Mouse (Mus musculus): ENCODE results near the gene Enkur. TPM values are rescaled to one million over a fixed set of nuclear protein-coding genes. Genes with fewer than 3 reads are reported as not detected.
"Not testable (repeated sequence)": the region's sequence is repeated elsewhere in the genome, so short reads cannot be mapped to it uniquely, and the experiment has no call there.

Enkur gene
- total RNA-seq (2021), result 1 to 10 TPM; 4.9 to 6.9 TPM
- long read RNA-seq, partial matches to known transcripts, result 0 of 4 reads
- long read RNA-seq, other reads (novel, unspliced or antisense), result 0 of 4 reads

DNA sequence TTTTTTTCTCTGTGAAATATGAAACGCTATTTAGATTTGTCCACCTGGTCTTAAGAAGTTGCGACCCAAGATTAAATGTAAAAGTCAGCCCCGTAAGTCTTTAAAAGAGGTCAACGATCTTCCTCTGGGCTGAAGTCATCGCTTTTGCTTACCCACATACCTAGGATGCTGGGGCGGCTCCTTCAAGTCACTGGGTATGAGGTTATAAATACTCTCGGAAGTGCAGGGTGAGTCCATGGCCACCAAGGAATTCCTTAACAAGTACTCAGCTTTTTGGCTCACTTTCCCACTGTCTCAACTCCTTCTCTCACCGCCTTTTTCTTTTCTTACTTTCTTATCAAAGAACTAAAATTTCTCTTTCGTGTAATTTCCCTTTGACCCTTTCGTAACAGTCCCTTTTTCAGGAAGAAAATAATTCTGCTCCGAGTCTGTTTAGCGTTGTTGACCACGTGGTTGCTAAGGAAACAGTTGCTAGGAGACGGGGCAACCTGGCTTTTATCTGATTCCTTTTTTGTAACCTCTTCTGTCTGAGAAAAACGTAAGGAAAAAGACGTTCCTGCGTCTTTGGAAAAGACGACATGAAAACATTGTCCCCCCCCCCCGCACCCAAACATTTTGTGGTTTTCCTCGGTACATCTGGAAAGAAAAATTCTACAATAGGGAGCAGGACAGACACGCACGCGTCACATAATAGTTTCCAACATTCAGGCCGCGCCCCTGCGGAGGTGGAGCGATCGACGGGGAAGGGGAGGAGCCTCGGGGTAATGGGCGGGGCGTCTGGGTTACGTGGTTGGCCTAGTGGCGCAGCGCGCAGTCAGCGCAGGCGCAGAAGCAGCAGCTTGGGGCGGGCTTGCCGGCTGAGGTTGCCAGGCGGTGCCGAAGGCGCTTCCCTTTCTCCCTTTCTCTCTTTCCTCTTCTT is at the start of gene Enkur, which contains the start of gene Thnsl1:
Enkur (minus strand) TSS at position 454 of the 919 bp plus-strand sequence.
Thnsl1 (plus strand) TSS at position 813 of the 919 bp plus-strand sequence.
- DNase-seq (ENCODE audit: low spot score in 2 of 2), result peak; percentile 99

DNA sequence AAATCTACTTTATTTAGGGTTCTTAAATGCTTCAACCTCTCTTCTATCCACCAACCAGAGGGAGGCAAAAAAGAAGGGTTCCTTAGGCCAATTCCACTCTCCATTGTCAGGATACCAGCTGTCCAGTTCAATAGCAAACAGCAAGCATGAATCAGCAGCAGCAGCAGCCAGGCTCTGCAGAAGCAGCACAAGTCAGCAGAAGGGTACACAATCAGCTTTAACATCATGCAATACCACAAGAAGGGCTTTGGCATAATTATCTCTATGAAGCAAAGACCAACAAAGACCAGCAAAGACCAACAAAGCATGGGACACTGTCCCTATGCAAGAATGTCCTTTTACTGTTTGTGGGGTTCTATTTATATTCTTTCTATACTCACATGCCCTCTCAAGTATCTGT is 49.1 kb upstream of the Enkur start:
- no peak for DNase-seq (ENCODE audit: low spot score in 2 of 2)

DNA sequence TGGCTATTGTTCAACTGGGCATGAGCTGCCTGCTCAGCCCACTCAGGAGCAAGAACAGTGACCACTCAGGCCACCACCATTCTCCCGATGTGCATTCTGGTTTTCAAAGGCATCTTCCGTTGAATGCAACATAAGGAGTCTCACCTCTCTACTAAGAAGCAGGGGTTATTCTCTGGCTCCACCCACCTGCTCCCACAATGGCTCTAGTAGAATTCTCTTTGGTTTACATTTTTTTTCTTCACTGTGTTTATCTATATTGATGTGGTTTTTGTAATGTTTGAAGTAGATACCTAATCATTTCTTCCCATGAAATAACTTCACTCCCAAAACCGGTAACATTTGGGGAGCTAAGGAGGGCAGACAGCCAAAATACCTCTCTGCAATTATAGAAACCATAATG is 48.5 kb upstream of the Enkur start:
- DNase-seq (ENCODE audit: low spot score in 2 of 2), result no peak

DNA sequence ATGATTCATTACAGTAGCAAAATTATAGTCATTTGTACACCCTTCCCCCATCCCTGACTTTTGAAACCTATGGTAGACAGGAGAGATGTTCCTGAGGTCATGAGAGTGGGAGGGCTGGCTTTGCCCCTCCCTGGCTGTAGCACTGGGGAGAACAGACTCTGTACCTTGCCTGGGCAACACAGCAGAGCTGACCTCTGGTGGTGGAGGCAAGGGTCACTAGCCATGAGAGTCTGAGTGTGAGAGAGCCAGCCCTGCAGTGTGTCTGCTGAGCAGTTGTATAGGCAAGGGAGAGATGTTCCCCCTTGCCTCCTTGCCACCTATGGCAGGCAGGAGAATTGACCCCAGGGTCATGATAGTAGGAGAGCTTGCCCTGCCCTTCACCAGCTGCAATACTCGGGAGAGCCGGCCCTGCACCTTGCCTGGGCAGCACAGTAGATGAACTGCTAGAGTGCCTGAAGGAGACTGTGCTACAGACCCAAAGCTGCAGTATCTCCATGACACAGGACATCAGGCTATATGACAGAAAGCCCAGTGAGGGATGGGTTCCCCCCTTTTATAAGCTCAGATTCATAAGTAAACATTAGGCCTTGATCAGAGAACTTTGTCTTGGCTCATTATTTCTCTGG is 40.4 kb upstream of the Enkur start:
- DNase-seq (ENCODE audit: low spot score in 2 of 2), result no peak

DNA sequence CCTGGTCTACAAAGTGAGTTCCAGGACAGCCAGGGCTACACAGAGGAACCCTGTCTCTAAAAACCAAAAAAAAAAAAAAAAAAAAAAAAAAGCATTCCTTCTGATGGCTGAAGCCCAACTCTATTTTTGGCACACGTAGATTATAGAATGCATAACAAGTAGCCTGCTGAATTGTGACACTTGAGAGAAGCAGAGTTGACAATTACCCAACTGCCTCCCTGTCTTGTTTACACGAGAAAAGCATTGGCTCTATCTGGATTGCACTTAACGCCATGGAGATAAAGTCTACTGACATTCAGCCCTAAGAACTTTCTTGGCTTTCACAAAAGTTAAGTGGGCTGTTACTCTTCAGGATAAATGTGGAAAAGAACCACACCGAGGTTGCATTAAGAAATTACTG is 39.8 kb upstream of the Enkur start:
- no peak for DNase-seq (ENCODE audit: low spot score in 2 of 2)

DNA sequence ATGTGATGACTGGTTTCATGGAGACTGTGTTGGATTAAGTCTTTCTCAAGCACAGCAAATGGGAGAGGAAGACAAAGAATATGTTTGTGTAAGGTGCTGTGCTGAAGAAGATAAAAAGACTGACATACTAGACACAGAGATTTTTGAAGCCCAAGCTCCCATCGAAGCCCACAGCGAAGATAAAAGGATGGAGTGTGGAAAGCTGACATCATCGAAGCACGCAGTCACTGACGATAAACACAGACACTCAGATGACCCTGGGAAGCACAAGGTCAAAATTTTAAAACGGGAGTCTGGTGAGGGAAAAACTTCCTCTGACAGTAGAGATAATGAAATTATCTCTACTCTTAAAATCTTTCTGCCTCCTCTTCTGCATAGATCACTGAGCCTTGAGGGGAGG is 38.9 kb upstream of the Enkur start:
- DNase-seq (ENCODE audit: low spot score in 2 of 2), result not testable (repeated sequence)

DNA sequence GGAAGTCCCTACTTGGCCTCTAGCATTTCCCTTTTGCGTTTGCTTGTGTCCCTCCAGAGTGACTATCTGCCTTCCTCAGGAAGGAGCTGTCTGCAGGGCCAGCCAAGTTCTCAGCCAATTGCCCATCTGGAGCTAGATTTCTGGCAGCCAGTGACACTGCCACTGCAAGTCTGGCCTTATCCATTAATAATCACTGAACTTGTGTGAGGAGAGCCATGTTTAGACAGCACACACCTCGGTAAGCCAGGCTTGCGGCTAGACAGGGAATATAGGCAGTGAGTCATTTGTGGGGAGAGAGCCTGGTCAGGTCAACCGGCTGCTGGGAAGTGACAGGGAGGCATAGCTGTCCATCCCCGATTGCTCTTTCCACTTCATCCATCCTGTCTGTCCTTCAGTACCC is 31.7 kb upstream of the Enkur start:
- no peak for DNase-seq (ENCODE audit: low spot score in 2 of 2)

DNA sequence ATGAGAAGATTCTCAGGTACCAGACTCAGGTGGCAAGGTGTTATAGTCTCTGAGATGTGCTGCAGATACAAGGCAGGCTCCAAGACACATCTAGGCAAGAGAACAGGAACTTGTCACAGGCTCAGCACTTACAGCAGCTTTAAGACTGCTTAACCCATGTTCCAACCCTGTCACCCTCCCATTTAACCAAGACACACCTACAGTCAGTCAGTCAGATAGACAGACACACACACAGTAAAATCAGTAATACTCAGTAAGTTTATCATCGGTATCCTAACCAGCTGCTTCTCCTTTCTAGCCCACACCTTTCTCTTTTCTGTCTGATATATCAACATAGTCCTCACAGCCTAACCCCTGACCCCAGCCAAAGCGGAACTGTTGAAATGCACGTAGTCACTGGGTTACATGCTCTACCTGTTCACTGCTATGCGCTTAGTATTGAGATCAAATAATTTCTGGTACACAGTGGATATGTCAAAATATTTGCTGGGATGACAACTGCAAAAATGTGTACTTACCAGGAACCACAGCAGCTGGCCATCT is 30.8 kb upstream of the Enkur start:
- no peak for DNase-seq (ENCODE audit: low spot score in 2 of 2)

DNA sequence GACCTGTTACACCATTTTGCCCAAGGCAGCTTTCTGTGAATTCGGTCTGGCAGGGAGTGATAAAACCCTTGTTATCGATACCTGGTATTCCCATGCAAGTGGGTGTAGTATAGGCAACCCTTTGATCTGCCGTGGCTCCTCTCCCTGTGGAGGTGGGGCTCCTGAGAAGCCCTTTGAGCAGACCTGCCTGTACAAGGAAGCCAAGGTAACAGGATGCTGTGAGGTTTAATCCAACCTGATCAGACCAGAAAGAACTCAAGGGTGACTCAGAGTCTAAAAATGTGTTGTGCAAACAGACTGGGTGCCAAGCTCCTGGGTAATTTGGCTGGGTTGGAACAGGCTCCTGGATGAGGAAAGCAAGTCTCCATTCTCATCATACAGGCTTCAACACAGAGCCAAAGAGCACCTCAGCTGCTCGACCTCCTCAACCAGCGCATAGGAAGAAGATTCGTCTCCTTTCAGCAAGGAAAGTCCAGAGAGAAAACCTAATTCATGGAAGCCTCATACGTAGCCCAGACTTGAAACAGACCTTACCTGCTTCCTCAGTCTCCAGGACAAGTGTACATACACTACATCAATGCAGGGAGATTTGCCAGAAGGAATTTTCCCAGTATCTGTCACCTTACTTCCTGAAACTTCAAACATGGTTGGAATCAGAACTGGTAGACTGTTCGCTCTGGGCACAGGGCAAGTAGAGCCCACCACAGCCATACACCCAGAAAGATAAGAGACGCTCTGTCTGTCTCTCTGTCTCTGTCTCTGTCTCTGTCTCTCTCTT is 29.9 kb upstream of the Enkur start:
- no peak for DNase-seq (ENCODE audit: low spot score in 2 of 2)

DNA sequence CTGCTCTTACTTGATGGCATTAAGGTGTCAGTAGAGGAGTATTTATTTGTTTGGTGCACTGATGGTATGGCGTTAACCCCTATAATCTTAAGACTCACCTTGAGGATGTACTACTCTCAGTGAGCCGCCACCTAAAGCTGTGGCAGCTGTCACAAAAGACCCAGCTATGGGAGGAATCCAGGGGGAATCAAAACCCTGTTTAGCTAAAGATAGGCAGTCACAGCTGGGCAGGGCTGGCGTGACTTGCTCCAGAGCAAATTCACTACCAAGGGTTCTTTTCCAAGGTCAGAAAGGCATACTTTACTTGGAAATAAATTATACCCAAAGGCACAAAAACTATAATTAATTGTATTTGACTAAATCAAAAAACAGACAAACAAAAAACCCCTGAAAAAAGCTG is 26.0 kb upstream of the Enkur start:
- DNase-seq (ENCODE audit: low spot score in 2 of 2), result no peak

DNA sequence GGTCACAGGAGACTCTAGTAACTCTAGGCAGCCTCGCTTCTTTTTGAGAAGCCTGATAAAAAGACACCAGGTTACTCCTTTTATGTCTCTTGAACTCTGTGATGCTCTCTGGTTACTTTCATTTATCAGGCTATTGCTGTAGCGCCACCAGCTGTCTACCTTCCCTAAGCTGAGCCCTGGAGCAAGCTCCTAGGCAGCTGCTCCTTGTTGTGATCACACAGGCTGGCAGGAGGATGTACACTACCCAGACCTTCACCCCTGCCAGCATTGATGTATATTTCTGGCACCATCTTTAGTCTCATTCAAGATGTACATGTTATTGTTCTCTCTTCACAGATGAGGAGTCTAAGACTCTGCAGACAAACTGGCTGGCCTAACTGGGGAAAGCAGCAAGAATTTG is 25.1 kb upstream of the Enkur start:
- no peak for DNase-seq (ENCODE audit: low spot score in 2 of 2)

DNA sequence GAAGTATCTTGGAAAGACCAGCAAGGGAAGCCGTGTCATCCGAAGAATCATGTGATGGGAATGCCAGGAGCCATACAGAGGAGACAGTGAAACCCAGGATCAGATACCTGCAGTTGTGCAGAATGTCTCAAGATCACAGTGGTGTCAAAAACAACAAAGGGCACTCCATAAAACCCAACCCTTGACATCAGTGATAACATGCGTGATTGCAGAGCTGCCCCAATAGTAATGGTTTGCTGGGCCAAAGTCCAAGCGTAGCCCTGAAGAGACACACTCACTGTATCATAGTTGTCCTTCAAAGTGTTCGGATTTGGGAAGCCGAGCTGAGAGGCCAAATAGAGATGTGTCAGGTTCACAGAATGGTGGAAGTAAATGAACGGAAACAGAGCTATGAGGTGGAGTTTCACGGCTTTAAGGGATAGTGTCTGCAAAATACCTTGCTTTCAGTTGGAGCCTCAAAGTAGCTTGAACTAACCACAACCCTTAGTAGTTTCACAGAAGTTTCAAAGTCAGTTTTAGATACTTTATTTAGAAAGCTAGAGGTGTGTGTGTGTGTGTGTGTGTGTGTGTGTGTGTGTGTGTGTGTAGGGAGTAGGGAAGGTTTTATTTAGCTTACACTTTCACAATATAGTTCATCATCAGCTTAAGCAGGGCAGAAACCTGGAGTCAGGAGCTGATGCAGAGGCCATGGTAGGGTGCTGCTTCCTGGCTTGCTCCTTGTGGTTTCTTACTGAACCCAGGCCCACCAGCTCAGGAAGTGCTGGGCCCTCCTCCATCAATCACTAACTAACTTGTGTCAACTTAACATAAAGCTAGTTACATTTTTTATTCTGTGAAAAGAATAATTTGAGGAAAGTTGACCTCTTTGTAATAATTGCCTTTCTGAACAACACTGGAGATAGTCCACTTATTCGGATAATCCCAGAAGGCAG is 17.6 kb upstream of the Enkur start:
- DNase-seq (ENCODE audit: low spot score in 2 of 2), result no peak

DNA sequence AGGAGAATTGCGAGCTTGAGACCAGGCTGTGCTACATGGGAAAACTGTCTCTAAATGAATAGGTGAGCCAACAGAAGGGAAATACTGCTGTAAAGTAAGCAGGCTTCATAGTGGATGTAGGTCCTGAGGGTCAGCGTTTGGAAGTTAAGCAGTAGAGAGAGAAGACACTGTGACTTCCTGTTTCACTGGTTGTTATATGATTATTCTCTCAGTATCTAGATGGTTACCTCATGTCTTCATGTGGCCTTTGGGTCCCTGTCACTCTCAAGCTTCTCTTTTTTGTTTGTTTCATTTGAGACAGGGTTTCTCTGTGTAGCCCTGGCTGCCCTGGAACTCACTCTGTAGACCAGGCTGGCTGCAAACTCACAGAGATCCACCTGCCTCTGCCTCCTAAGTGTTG is 10.1 kb upstream of the Enkur start:
- no peak for DNase-seq (ENCODE audit: low spot score in 2 of 2)

DNA sequence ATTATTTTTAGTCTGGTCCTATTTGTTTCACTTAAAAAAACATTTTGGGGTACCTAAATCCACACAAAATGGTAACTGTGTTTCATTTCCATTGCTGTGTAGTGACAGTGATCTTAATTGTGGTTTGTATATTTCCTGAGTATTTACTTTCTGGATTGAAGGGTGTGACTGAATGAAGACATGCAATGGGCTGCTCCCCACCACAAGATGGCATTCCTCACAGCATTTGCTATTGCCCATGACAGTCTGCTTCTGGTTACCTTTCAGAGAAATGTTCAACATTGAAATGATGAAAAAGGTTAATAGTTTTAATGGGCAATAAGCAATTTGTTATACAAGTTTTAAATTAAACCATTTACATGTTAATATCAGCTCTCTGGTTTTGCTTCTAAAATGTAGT is 9.2 kb upstream of the Enkur start:
- no peak for DNase-seq (ENCODE audit: low spot score in 2 of 2)

DNA sequence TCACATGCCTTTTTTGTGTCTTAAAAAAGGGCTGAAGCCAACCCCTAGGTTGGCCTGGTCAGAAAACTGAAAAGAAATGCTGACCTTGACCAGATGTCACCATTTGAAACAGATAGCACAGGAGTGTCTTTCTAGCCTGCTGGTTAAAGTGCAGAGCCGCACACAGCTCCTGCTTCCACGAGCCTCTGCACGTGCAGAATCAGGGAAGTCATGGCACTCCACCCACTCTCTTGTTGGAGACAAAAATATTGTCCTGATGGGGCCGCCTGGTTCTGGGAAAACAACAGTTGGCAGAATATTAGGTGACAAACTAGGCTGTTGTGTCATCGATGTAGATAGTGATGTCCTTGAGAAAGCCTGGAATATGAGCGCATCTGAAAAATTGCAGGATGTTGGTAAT is 6.2 kb upstream of the Enkur start:
- no peak for DNase-seq (ENCODE audit: low spot score in 2 of 2)

DNA sequence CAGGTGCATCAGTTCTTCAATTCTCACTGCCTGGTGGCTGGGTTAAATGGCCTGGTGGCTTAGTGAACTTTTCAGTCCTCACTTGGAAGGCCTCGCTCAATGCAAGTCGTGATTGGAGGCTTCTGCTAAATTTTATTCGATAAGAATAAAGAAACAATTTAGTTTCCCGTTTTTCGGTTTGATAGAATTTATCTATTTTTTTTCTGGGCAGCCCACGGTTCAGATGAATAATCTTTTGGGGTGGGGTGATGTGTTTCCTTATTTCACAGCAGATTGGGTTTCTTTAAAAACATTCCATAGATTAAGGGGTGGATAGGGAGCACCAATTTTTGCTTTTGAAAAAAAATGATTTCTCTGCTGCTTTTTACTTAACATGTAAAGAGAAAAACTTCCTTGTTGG is 1.1 kb upstream of the Enkur start:
- DNase-seq (ENCODE audit: low spot score in 2 of 2), result no peak

DNA sequence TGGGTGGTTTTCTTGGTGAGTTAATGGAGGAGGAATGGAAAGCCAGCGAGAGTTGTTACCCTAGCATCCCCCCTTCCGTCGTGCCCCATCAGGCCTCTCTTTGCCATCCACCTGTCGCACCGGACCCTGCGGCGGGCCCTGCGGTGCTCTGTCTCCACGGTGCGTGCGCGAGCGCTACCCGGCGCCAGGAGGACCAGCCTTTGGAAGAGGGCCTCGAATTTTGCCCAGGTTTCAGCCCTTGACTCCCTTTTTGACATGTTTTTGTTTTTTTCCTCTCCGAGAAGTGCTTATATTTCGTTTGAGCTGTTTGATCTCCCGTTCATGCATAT is 630 bp upstream of the Enkur start:
- no peak for DNase-seq (ENCODE audit: low spot score in 2 of 2)

DNA sequence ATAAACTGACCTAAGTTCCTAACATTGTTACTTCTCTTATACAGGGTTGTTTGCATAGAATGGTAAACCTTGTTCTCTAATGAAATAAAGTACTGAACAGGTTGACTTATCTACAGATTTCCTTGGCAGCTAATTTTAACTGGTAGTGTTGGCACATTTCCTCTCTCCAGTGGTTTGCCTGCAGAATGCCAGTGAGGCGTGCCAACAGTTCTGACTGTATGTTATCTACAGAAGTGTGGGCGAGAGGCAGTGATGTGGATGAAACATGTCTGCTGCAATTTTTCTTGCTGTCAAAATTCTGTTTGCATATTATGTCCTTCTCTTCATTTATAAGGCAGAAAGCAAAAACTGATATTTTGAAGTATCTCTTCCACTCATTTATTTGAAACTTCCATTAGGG is 2.4 kb downstream of the Enkur start:
- no peak for DNase-seq (ENCODE audit: low spot score in 2 of 2)

DNA sequence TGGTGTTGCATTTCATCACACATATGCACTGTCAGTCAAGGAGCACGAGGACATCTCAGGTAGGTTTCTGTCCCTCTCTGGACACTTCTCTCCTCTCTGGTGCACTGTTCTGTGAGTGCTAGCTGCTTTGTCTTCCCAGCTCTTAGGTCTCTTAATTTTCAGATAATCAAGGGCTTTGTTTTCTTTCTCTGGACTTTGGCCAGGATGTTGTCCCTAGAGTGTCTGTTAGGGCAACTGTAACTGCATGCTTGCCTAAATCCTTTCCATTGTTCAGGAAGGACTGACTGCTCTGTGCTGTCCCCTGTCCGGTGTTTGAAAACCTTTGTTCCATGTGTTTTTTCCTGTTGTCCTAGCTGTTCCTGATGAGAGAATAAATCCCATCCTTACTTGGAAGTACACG is 6.1 kb downstream of the Enkur start:
- no peak for DNase-seq (ENCODE audit: low spot score in 2 of 2)

DNA sequence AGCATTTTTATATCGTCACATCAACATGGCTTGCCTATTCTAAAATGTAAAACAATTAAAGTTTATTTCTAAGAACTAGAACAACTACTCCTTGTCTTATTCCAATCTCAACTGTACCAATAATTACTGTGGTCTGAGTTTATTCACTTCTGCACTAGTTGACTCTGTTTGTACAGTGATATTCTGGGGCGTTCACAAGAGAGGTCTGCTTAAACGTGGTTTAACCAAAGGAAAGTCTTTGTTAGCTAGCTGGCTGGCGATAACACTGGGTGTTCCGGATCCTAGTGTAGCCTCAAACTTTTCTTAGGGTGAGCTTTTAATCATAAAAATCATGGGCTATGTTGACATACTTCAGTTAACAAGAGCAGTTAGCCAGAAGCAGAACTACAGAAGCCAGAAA is 9.9 kb downstream of the Enkur start:
- no peak for DNase-seq (ENCODE audit: low spot score in 2 of 2)

DNA sequence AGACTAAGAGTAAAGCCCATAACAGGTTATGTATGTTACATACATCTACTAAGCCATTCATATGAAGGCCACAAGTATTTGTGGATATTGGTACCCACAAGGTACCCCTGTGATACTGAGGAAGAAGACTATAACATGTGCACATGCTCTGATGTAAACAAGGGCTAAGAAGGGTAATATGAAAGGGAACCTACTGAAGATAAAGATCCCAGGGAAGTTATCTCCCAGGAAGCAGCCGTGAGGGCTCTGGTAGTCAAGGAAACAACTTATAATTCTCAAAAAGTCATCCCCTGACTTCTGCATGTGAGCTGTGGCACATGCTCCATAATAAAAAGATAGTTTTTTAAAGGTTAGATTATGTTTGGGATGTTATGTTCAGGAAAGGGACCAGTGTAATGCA is 13.9 kb downstream of the Enkur start:
- no peak for DNase-seq (ENCODE audit: low spot score in 2 of 2)
